Comparison of ENCODE assay signal across 8 mouse cellular contexts in the genomic region with DNA sequence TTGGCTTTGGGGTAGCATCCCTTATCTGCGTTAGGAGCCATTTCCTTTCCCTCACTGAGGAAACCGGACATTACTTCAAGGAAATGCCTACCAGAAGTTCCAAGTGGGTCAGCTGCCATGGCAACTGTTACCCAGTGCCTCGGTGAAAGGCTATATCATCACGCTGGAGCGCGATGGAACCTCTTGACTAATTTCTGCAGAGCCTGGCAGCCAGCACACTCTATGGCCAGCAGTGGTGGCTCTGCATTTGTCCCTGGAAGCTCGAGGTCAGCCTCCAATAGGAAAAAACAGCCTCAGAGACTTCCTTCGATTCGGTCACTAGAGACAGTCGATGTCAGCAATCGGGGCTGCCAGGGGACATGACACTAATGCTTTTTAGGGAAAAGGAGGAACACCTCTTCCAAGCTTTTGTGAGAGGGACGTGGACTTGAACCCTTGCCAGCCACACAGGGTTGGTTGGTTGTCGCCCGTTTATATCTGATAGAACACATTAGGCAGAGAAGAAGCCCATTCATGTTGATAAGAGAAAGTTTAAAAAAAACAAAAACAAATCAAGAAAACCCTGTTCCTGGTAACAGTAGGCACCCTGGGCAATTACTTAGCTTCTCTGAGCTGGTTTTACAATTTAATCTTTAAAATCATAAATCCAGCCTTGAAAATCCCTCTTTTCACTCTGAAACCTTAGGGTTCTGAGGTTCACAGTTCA.
DNase-seq lines count a peak whose midpoint lies in the region; ATAC-seq lines count a peak whose summit lies in the region.

No protein-coding gene starts in this region.

- intact Hi-C loops in heart, postnatal 36 days (cut with DNase I): loop anchor here (1.0 to 2.0 kb wide), 2 partner anchors 50 to 69 kb away; no protein-coding TSS in a partner anchor

- H3K27me3 ChIP-seq in embryonic facial prominence, embryonic 14.5 days (replicated peaks; ENCODE audit: control insufficient read depth, insufficient read depth, low read length): no peaks in the 10 kb centered on the region
- no peaks in the 10 kb centered on the region for H3K27me3 ChIP-seq in limb, embryonic 12.5 days

- H3K36me3 ChIP-seq in embryonic facial prominence, embryonic 14.5 days (ENCODE audit: control insufficient read depth, insufficient read depth, low read length): peaks cover 6% of the 10 kb centered on the region
- peaks cover 7% of the 10 kb centered on the region; the same call in 1 of the 2 replicates for H3K36me3 ChIP-seq in limb, embryonic 12.5 days

- H3K27ac ChIP-seq in embryonic facial prominence, embryonic 14.5 days (replicated peaks; ENCODE audit: low read depth, low read length): peak overlapping the region; percentile 75
- peak overlapping the region; percentile 82 for H3K27ac ChIP-seq in limb, embryonic 12.5 days

- peak; percentile 62 for ATAC-seq in embryonic facial prominence, embryonic 14.5 days (ENCODE audit: low read depth)
- ATAC-seq in limb, embryonic 12.5 days (ENCODE audit: insufficient number of reproducible peaks, insufficient read depth, low FRiP score, low TSS enrichment, low read depth): peak; percentile 43; the same call in 1 of the 2 replicates

- H3K9ac ChIP-seq in embryonic facial prominence, embryonic 14.5 days (ENCODE audit: low read depth, low read length): 0 out of 2 replicates have a peak overlapping the region, but pooled peaks have one; percentile 7
- no peak overlapping the region for H3K9ac ChIP-seq in limb, embryonic 12.5 days (replicated peaks)

- no peak overlapping the region; the same call in 1 of the 2 replicates for H3K4me2 ChIP-seq in embryonic facial prominence, embryonic 14.5 days (ENCODE audit: low read depth, low read length)
- no peak overlapping the region; the same call in 1 of the 2 replicates for H3K4me2 ChIP-seq in limb, embryonic 12.5 days

- no peak overlapping the region for H3K4me3 ChIP-seq in embryonic facial prominence, embryonic 14.5 days (ENCODE audit: low read depth, low read length)
- no peak overlapping the region for H3K4me3 ChIP-seq in limb, embryonic 12.5 days (replicated peaks)

- DNase-seq in kidney, adult 11 months: peak; percentile 51
- DNase-seq in kidney, adult 8-10 months: no peak
- DNase-seq in embryonic facial prominence, embryonic 14.5 days (ENCODE audit: low spot score): no peak
- peak; percentile 50 to 72 for DNase-seq in heart, postnatal 36 days
- peak; percentile 92 for DNase-seq in retina, postnatal 1 day
- DNase-seq in ovary, postnatal 14 days (ENCODE audit: low spot score): no peak
- DNase-seq in left cerebral cortex, adult 11 months (ENCODE audit: low spot score): no peak

- H3K4me1 ChIP-seq in embryonic facial prominence, embryonic 14.5 days (ENCODE audit: control insufficient read depth, insufficient read depth, low read length): peaks cover 20% of the 10 kb centered on the region
- H3K4me1 ChIP-seq in limb, embryonic 12.5 days (replicated peaks): peaks cover 58% of the 10 kb centered on the region

- WGBS in embryonic facial prominence, embryonic 14.5 days: 53% methylated on average over 14 of the region's 14 CpGs
- 78% methylated on average over 14 of the region's 14 CpGs for WGBS in limb, embryonic 12.5 days

- no peaks in the 10 kb centered on the region for H3K9me3 ChIP-seq in embryonic facial prominence, embryonic 14.5 days (ENCODE audit: control insufficient read depth, low read length)
- H3K9me3 ChIP-seq in limb, embryonic 12.5 days: no peaks in the 10 kb centered on the region

Comparison
In these comparisons a context has a peak if more than half of its experiments do, and no peak if none do; other contexts are left out.
1. DNase-seq: peak in kidney, adult 11 months (single experiment), heart, postnatal 36 days (2 of 2) and retina, postnatal 1 day (single experiment); none in kidney, adult 8-10 months (0 of 2), embryonic facial prominence, embryonic 14.5 days (single experiment), ovary, postnatal 14 days (single experiment) and left cerebral cortex, adult 11 months (single experiment).